Mouse (Mus musculus) midbrain, embryonic 16.5 days (tissue): ENCODE measurements around the gene Lrmda. TPM values are rescaled to one million over a fixed set of nuclear protein-coding genes. Genes with fewer than 3 reads are reported as not detected.

Experiments
- ATAC-seq: fragments of 200-750 bp; cut with Nextera tagmentation; 2 replicates; pipeline ENCODE4 v1.8.0; 2017; ENCODE audit warnings: moderate TSS enrichment
- H3K27ac ChIP-seq: fragments of 300-500 bp; sonication (generic); 2 replicates; pipeline ENCODE4 v1.5.1; 2014; ENCODE audit warnings: mild to moderate bottlenecking, low read length, mixed read lengths
- H3K27me3 ChIP-seq: fragments of 300-500 bp; sonication (generic); 2 replicates; pipeline ENCODE4 v1.6.1; 2014; ENCODE audit warnings: low read depth, low read length, mixed read lengths; ENCODE audit not compliant: control insufficient read depth, insufficient read depth
- H3K36me3 ChIP-seq: fragments of 300-500 bp; sonication (generic); 2 replicates; pipeline ENCODE4 v1.6.1; 2014; ENCODE audit warnings: mild to moderate bottlenecking, low read length, moderate library complexity, mixed read lengths; ENCODE audit not compliant: control insufficient read depth, insufficient read depth
- H3K4me1 ChIP-seq: fragments of 300-500 bp; sonication (generic); 2 replicates; pipeline ENCODE4 v1.6.1; 2014; ENCODE audit warnings: mild to moderate bottlenecking, low read length, mixed read lengths; ENCODE audit not compliant: control insufficient read depth, insufficient read depth
- H3K4me2 ChIP-seq: fragments of 300-500 bp; sonication (generic); 2 replicates; pipeline ENCODE4 v1.6.1; 2014; ENCODE audit warnings: mild to moderate bottlenecking, low read length, mixed read lengths
- H3K4me3 ChIP-seq: fragments of 300-500 bp; sonication (generic); 2 replicates; pipeline ENCODE4 v1.5.1; 2014; ENCODE audit warnings: low read depth, mild to moderate bottlenecking, low read length, moderate library complexity, mixed read lengths
- H3K9ac ChIP-seq: fragments of 300-500 bp; sonication (generic); 2 replicates; pipeline ENCODE4 v1.6.1; 2014; ENCODE audit warnings: low read depth, low read length, mixed read lengths
- H3K9me3 ChIP-seq: fragments of 300-500 bp; sonication (generic); replicated peaks from 2 replicates; pipeline ENCODE4 v1.6.1; 2014; ENCODE audit warnings: mild to moderate bottlenecking, low read length, mixed read lengths; ENCODE audit not compliant: control insufficient read depth, poor library complexity, severe bottlenecking
- WGBS: fragments of 180-500 bp; shearing (Covaris S2); extraction: QIAGEN DNeasy Blood & Tissue Kit; methylation state at CpG from one replicate; pipeline ENCODE4 v1.1.7; 2014; 5-methylcytosine and 5-hydroxymethylcytosine counted together
- polyA plus RNA-seq: library from polyadenylated mRNA; unstranded; fragments of >200 nt; fragmentation: Nextera tagmentation; extraction: Ambion mirVana; gene quantifications from 2 replicates; pipeline ENCODE4 v1.2.1, GENCODE M21; 2015

Lrmda gene
- polyA plus RNA-seq, 1 experiment from 2014 or later, result not detected

- Histone ChIP-seq H3K27me3 (no peaks in the 10 kb centered on the region), H3K9ac (no peak overlapping the region), H3K36me3 (no peaks in the 10 kb centered on the region), H3K27ac (no peak overlapping the region), H3K4me3 (no peak overlapping the region), H3K9me3 (no peaks in the 10 kb centered on the region), H3K4me1 (peaks cover 8% of the 10 kb centered on the region; the same call in 1 of the 2 replicates), H3K4me2 (no peak overlapping the region)
- no peak for ATAC-seq
- WGBS, result 85% methylated on average over 12 of the region's 12 CpGs
These were observed 235.9 kb downstream of the Lrmda start for GRCm38 (mm10) chr14:22255458-22255857.

GRCm38 (mm10) chr14:22256274-22256673 lies 236.8 kb downstream of the Lrmda start:
- ATAC-seq, result no peak
- WGBS, result 90% methylated on average over 12 of the region's 12 CpGs
- no peak overlapping the region for H3K4me2 ChIP-seq
- no peak overlapping the region for H3K27ac ChIP-seq
- no peak overlapping the region for H3K9ac ChIP-seq
- H3K36me3 ChIP-seq, result no peaks in the 10 kb centered on the region
- peaks cover 8% of the 10 kb centered on the region; the same call in 1 of the 2 replicates for H3K4me1 ChIP-seq
- no peaks in the 10 kb centered on the region for H3K9me3 ChIP-seq
- H3K4me3 ChIP-seq, result no peak overlapping the region
- no peaks in the 10 kb centered on the region for H3K27me3 ChIP-seq

- 19% methylated on average over 10 of the region's 10 CpGs for WGBS
- Histone ChIP-seq H3K4me3 (no peak overlapping the region), H3K36me3 (no peaks in the 10 kb centered on the region), H3K27me3 (no peaks in the 10 kb centered on the region), H3K27ac (no peak overlapping the region), H3K9me3 (no peaks in the 10 kb centered on the region), H3K9ac (no peak overlapping the region), H3K4me2 (no peak overlapping the region), H3K4me1 (peaks cover 8% of the 10 kb centered on the region; the same call in 1 of the 2 replicates)
- ATAC-seq, result no peak
These were observed 240.0 kb downstream of the Lrmda start for GRCm38 (mm10) chr14:22259376-22260032.

- no peak overlapping the region for H3K27ac ChIP-seq
- H3K4me3 ChIP-seq, result no peak overlapping the region
- H3K4me1 ChIP-seq, result peaks cover 8% of the 10 kb centered on the region; the same call in 1 of the 2 replicates
- H3K9ac ChIP-seq, result no peak overlapping the region
- WGBS, result 51% methylated on average over 5 of the region's 5 CpGs
- no peak overlapping the region for H3K4me2 ChIP-seq
- H3K9me3 ChIP-seq, result no peaks in the 10 kb centered on the region
- no peaks in the 10 kb centered on the region for H3K36me3 ChIP-seq
- no peak for ATAC-seq
- H3K27me3 ChIP-seq, result no peaks in the 10 kb centered on the region
These were observed 240.5 kb downstream of the Lrmda start for GRCm38 (mm10) chr14:22260033-22260419.

GRCm38 (mm10) chr14:22265229-22265905 lies 245.9 kb downstream of the Lrmda start:
- no peaks in the 10 kb centered on the region for H3K4me1 ChIP-seq
- no peaks in the 10 kb centered on the region for H3K27me3 ChIP-seq
- ATAC-seq, result no peak
- H3K36me3 ChIP-seq, result no peaks in the 10 kb centered on the region
- H3K4me2 ChIP-seq, result no peak overlapping the region
- no peaks in the 10 kb centered on the region for H3K9me3 ChIP-seq
- no peak overlapping the region for H3K27ac ChIP-seq
- no peak overlapping the region for H3K9ac ChIP-seq
- 88% methylated on average over 4 of the region's 4 CpGs for WGBS
- H3K4me3 ChIP-seq, result no peak overlapping the region

GRCm38 (mm10) chr14:22269812-22270211 lies 250.3 kb downstream of the Lrmda start:
- Histone ChIP-seq H3K9me3 (no peaks in the 10 kb centered on the region), H3K27me3 (no peaks in the 10 kb centered on the region), H3K27ac (no peak overlapping the region), H3K4me1 (no peaks in the 10 kb centered on the region), H3K36me3 (no peaks in the 10 kb centered on the region), H3K4me3 (no peak overlapping the region), H3K9ac (no peak overlapping the region), H3K4me2 (no peak overlapping the region)
- ATAC-seq, result no peak
- WGBS, result 85% methylated on average over 9 of the region's 9 CpGs

- 95% methylated on average over 5 of the region's 5 CpGs for WGBS
- no peaks in the 10 kb centered on the region for H3K9me3 ChIP-seq
These were observed 258.5 kb downstream of the Lrmda start for GRCm38 (mm10) chr14:22278053-22278452.

GRCm38 (mm10) chr14:22279591-22279990 lies 260.1 kb downstream of the Lrmda start:
- Histone ChIP-seq H3K27me3 (no peaks in the 10 kb centered on the region), H3K36me3 (no peaks in the 10 kb centered on the region), H3K4me1 (no peaks in the 10 kb centered on the region), H3K4me3 (no peak overlapping the region), H3K9ac (no peak overlapping the region), H3K4me2 (no peak overlapping the region), H3K27ac (no peak overlapping the region), H3K9me3 (no peaks in the 10 kb centered on the region)
- 95% methylated on average over 4 of the region's 4 CpGs for WGBS
- no peak for ATAC-seq

More at GRCm38 (mm10) chr14:22278053-22278452, 258.5 kb downstream of the Lrmda start:
- no peak for ATAC-seq
- no peak overlapping the region for H3K4me3 ChIP-seq
- no peak overlapping the region for H3K27ac ChIP-seq
- H3K4me1 ChIP-seq, result no peaks in the 10 kb centered on the region
- H3K9ac ChIP-seq, result no peak overlapping the region
- H3K36me3 ChIP-seq, result no peaks in the 10 kb centered on the region
- no peaks in the 10 kb centered on the region for H3K27me3 ChIP-seq
- no peak overlapping the region for H3K4me2 ChIP-seq

- no peaks in the 10 kb centered on the region for H3K9me3 ChIP-seq
- no peak overlapping the region for H3K4me2 ChIP-seq
- H3K4me1 ChIP-seq, result no peaks in the 10 kb centered on the region
- H3K4me3 ChIP-seq, result no peak overlapping the region
- H3K27me3 ChIP-seq, result no peaks in the 10 kb centered on the region
- no peak overlapping the region for H3K9ac ChIP-seq
- ATAC-seq, result no peak
- no peak overlapping the region for H3K27ac ChIP-seq
- no peaks in the 10 kb centered on the region for H3K36me3 ChIP-seq
- 62% methylated on average over 7 of the region's 7 CpGs for WGBS
These were observed 262.1 kb downstream of the Lrmda start for GRCm38 (mm10) chr14:22281630-22282029.
